Mouse (Mus musculus): ENCODE results near the gene Rhot2. TPM values are rescaled to one million over a fixed set of nuclear protein-coding genes. Genes with fewer than 3 reads are reported as not detected.
A peak's percentile ranks its signal among the peaks of the same experiment; 100 is the strongest.

The Rhot2 gene
- total RNA-seq, 1 experiment from 2014 or later: 27.1 TPM

DNA sequence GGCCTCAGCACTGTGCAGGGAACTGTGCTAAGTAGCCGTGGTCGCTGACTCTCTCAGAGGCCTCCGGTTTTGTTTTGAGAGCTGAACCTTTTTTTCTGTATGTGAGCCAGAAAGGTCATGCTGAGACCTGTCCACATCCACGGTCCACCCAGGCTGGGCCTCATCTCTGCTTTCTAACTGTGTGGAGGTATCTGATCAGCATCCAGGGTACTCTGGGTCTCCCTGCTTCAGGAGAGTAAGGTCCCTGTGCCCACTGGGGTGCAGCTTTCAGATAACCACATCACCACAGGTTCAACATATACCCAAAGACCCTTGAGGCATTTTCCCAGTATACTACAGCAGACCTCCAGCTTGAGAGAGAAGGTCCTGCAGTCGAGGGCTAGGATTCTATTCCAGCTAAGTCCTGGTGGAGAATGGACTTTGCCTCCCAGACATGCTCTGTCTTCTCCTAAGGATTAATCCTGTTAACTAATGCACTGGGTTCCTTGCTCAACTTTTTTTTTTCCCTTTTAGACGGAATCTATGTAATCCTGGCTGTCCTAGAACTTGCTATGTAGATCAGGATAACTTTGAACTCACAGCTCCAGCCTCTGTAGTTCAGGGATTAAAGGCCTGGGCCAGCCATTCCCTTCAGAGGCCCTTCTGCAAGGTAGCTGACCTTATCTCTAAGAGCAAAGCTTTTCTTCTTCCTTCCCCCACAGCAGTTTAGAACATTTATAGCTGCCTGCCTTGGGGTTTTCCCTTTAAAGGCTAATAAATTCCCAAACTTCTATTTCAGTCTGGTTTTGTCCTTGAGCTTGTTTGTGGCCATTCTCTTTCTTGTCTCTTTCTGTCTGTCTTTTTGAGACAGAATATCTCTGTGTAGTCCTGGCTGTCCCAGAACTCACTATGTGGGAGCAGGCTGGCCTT lies 17.3 kb upstream of the Rhot2 start:
- ATAC-seq (replicated peaks in 1 of 2; ENCODE audit: insufficient read depth in 1 of 2, low FRiP score in 2 of 2, low TSS enrichment in 1 of 2, low read depth in 1 of 2, poor library complexity in 2 of 2, severe bottlenecking in 2 of 2): no peak

- peak; percentile 97 for ATAC-seq (replicated peaks in 1 of 2; ENCODE audit: insufficient read depth in 1 of 2, low FRiP score in 2 of 2, low TSS enrichment in 1 of 2, low read depth in 1 of 2, poor library complexity in 2 of 2, severe bottlenecking in 2 of 2)
Measured at GRCm38 (mm10) chr17:25860832-25861703, 16.4 kb upstream of the Rhot2 start, which contains the start of gene Wdr90. TSS of gene Wdr90 (minus strand) at chr17:25861501.

- no peak for ATAC-seq (replicated peaks in 1 of 2; ENCODE audit: insufficient read depth in 1 of 2, low FRiP score in 2 of 2, low TSS enrichment in 1 of 2, low read depth in 1 of 2, poor library complexity in 2 of 2, severe bottlenecking in 2 of 2)
Measured at GRCm38 (mm10) chr17:25860229-25860628, 15.6 kb upstream of the Rhot2 start.

- no peak for ATAC-seq (replicated peaks in 1 of 2; ENCODE audit: insufficient read depth in 1 of 2, low FRiP score in 2 of 2, low TSS enrichment in 1 of 2, low read depth in 1 of 2, poor library complexity in 2 of 2, severe bottlenecking in 2 of 2)
Measured at GRCm38 (mm10) chr17:25843636-25844395, 835 bp downstream of the Rhot2 start.

- no peak for ATAC-seq (replicated peaks in 1 of 2; ENCODE audit: insufficient read depth in 1 of 2, low FRiP score in 2 of 2, low TSS enrichment in 1 of 2, low read depth in 1 of 2, poor library complexity in 2 of 2, severe bottlenecking in 2 of 2)
Measured at GRCm38 (mm10) chr17:25843122-25843521, 1.5 kb downstream of the Rhot2 start.

GRCm38 (mm10) chr17:25842509-25842908 lies 2.1 kb downstream of the Rhot2 start:
- no peak for ATAC-seq (replicated peaks in 1 of 2; ENCODE audit: insufficient read depth in 1 of 2, low FRiP score in 2 of 2, low TSS enrichment in 1 of 2, low read depth in 1 of 2, poor library complexity in 2 of 2, severe bottlenecking in 2 of 2)

GRCm38 (mm10) chr17:25841117-25841880 lies 3.4 kb downstream of the Rhot2 start, which contains the start of gene Gm20683:
TSS of gene Gm20683 (minus strand) at chr17:25841763.
- ATAC-seq (replicated peaks in 1 of 2; ENCODE audit: insufficient read depth in 1 of 2, low FRiP score in 2 of 2, low TSS enrichment in 1 of 2, low read depth in 1 of 2, poor library complexity in 2 of 2, severe bottlenecking in 2 of 2): no peak

- no peak for ATAC-seq (replicated peaks in 1 of 2; ENCODE audit: insufficient read depth in 1 of 2, low FRiP score in 2 of 2, low TSS enrichment in 1 of 2, low read depth in 1 of 2, poor library complexity in 2 of 2, severe bottlenecking in 2 of 2)
Measured at GRCm38 (mm10) chr17:25840519-25840918, 4.1 kb downstream of the Rhot2 start.

DNA sequence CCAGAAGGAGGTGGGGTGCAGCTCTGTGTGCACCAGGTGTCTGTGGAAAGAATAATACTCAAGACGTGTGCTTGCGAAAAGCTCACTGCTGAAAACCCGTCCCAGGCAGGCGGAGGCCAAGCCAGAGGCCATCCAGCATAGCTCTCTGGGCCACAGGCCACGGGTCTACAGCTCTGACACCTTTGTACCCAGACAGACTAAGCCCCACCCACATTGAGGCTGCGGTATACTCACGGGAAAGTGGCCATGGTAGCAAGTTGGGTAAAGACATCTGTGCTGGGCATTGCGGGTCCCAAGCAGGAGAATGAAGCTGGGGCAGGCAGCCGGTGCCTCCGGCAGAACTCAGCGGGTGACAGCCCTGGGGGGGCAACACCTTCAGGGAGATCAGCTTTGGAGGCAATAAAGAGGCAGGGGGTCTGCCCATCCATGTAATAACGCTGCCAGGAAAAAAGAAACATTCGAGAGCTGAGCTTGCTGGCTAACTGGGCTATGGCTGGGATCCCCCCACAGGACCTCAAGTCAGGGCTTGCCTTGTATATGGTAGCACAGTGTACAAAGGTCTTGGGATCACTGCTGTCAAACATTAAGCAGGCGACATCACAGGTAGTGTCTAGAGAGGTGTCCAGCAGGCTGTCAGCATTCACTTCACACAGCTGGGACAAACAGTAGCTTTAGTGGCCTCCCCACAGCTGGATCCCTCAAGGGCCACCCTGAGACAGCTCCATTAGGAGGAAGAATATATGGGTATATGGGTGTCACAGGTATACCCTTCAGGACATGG lies 5.0 kb downstream of the Rhot2 start:
- ATAC-seq (replicated peaks in 1 of 2; ENCODE audit: insufficient read depth in 1 of 2, low FRiP score in 2 of 2, low TSS enrichment in 1 of 2, low read depth in 1 of 2, poor library complexity in 2 of 2, severe bottlenecking in 2 of 2): no peak

DNA sequence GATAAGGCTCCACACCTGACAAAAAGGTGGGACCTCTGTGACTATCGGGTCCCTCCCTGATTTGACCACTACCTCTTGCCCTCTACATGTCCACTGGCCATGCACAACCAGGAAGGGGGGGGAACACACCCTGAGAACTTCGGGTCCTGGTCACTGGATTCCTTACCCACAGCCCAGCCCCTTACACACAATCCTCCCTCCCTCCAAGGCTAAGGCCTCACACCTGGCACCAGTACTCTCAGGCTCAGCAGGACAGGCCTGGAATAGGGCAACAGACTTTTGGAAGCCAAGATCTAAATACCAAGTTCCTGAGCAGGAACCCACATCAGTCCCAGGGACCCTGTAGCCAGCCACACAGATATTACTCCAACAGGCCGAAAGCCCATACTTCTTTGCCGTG lies 5.7 kb downstream of the Rhot2 start:
- no peak for ATAC-seq (replicated peaks in 1 of 2; ENCODE audit: insufficient read depth in 1 of 2, low FRiP score in 2 of 2, low TSS enrichment in 1 of 2, low read depth in 1 of 2, poor library complexity in 2 of 2, severe bottlenecking in 2 of 2)

- no peak for ATAC-seq (replicated peaks in 1 of 2; ENCODE audit: insufficient read depth in 1 of 2, low FRiP score in 2 of 2, low TSS enrichment in 1 of 2, low read depth in 1 of 2, poor library complexity in 2 of 2, severe bottlenecking in 2 of 2)
Measured at GRCm38 (mm10) chr17:25837533-25837932, 7.1 kb downstream of the Rhot2 start.

DNA sequence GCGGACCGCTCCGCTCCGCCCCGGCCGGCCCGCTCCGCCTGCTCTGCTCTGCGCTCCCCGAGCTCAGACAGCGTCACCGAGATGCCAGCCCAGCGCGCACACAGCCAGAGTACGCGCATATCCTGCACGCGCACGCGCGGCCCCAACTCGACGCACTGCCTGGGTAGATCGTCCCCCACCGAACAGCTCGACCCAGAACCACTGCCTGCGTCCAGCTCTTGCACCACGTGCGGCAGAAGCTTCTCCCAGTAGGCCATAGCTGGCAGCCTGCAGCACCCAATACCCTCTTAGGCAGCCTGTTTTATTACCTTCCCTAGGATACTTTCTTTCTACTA lies 7.6 kb downstream of the Rhot2 start, which contains the start of gene Rhbdl1:
Gene Rhbdl1, minus strand, starts transcription at position 220 of the 335 bp plus-strand sequence.
- no peak for ATAC-seq (replicated peaks in 1 of 2; ENCODE audit: insufficient read depth in 1 of 2, low FRiP score in 2 of 2, low TSS enrichment in 1 of 2, low read depth in 1 of 2, poor library complexity in 2 of 2, severe bottlenecking in 2 of 2)

GRCm38 (mm10) chr17:25836397-25837075 lies 8.1 kb downstream of the Rhot2 start:
- no peak for ATAC-seq (replicated peaks in 1 of 2; ENCODE audit: insufficient read depth in 1 of 2, low FRiP score in 2 of 2, low TSS enrichment in 1 of 2, low read depth in 1 of 2, poor library complexity in 2 of 2, severe bottlenecking in 2 of 2)

- ATAC-seq (replicated peaks in 1 of 2; ENCODE audit: insufficient read depth in 1 of 2, low FRiP score in 2 of 2, low TSS enrichment in 1 of 2, low read depth in 1 of 2, poor library complexity in 2 of 2, severe bottlenecking in 2 of 2): no peak
Measured at GRCm38 (mm10) chr17:25835816-25836215, 8.8 kb downstream of the Rhot2 start.

DNA sequence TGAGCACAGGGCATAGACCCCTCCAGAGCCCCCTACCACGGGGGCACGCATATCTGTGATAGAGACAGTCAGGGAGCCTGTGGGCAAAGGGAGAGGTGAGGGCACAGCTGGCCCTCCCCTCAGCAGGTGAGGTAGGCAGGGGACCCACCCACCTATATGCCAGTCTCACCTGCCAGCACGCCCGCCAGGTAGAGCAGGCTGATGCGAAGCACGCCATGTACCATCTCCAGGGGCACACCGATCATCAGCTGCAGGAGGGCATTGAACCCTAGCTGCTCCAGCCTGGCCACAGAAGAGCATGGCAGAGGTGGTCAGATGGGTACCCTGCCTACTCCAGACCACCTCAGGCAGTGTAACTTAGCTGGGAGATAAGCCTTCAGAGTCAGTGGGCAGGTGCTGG lies 9.3 kb downstream of the Rhot2 start:
- ATAC-seq (replicated peaks in 1 of 2; ENCODE audit: insufficient read depth in 1 of 2, low FRiP score in 2 of 2, low TSS enrichment in 1 of 2, low read depth in 1 of 2, poor library complexity in 2 of 2, severe bottlenecking in 2 of 2): no peak
